ENCODE assay signal across 13 mouse cellular contexts in genomic region chr6:127684981-127685380, GRCm38 (mm10).
A peak's percentile ranks its signal among the peaks of the same experiment; 100 is the strongest.
DNase-seq lines count a peak whose midpoint lies in the region; ATAC-seq and TF ChIP-seq lines count a peak whose summit lies in the region.
"Had no signal": no experiment of that assay in that cellular context is flagged by ENCODE, and none has a peak within 500 bp of the region (broad histone marks: within the 10 kb centered on the region; RNA-seq: fewer than 3 reads in every experiment).

No protein-coding gene starts in this region.

- no peak for TF ChIP-seq POLR2A in cerebellum, adult 2 months (IDR thresholded peaks at IDR 0.05; ENCODE audit: borderline replicate concordance, insufficient read depth, low read length)

- H3K4me2 ChIP-seq in midbrain, embryonic 12.5 days (replicated peaks), result no peak overlapping the region
- H3K4me2 ChIP-seq in midbrain, embryonic 11.5 days, result no peak overlapping the region
- H3K4me2 ChIP-seq in hindbrain, embryonic 14.5 days (replicated peaks), result no peak overlapping the region
- H3K4me2 ChIP-seq in stomach, postnatal 0 days (replicated peaks; ENCODE audit: low read depth), result no peak overlapping the region
- H3K4me2 ChIP-seq: liver, embryonic 15.5 days had no signal

- TF ChIP-seq EP300 in stomach, postnatal 0 days (optimal IDR thresholded peaks at IDR 0.05), result no peak

- H3K27me3 ChIP-seq in cerebellum, adult 2 months (ENCODE audit: control insufficient read depth, insufficient read depth, low read length), result no peaks in the 10 kb centered on the region
- no peaks in the 10 kb centered on the region for H3K27me3 ChIP-seq in midbrain, embryonic 12.5 days
- no peaks in the 10 kb centered on the region for H3K27me3 ChIP-seq in midbrain, embryonic 11.5 days (ENCODE audit: control insufficient read depth, insufficient read depth, low read length)
- no peaks in the 10 kb centered on the region for H3K27me3 ChIP-seq in hindbrain, embryonic 14.5 days (ENCODE audit: control insufficient read depth, insufficient read depth, low read length)
- H3K27me3 ChIP-seq in stomach, postnatal 0 days (ENCODE audit: control insufficient read depth, insufficient read depth, low read length), result no peaks in the 10 kb centered on the region
- H3K27me3 ChIP-seq: liver, embryonic 15.5 days had no signal

- H3K4me3 ChIP-seq in cerebellum, adult 2 months (replicated peaks; ENCODE audit: insufficient read depth, low read depth, low read length), result no peak overlapping the region
- no peak overlapping the region for H3K4me3 ChIP-seq in midbrain, embryonic 12.5 days
- H3K4me3 ChIP-seq in midbrain, embryonic 11.5 days (ENCODE audit: low read depth, low read length), result no peak overlapping the region
- no peak overlapping the region for H3K4me3 ChIP-seq in hindbrain, embryonic 14.5 days (replicated peaks; ENCODE audit: low read length)
- H3K4me3 ChIP-seq in stomach, postnatal 0 days (ENCODE audit: low read depth, low read length), result no peak overlapping the region
- H3K4me3 ChIP-seq: heart, adult 2 months; liver, embryonic 15.5 days had no signal

- 28% methylated on average over 4 of the region's 4 CpGs for WGBS in cerebellum, adult 2 months
- WGBS in midbrain, embryonic 12.5 days, result 62% methylated on average over 4 of the region's 4 CpGs
- 74% methylated on average over 4 of the region's 4 CpGs for WGBS in midbrain, embryonic 11.5 days
- WGBS in hindbrain, embryonic 14.5 days, result 22% methylated on average over 4 of the region's 4 CpGs
- WGBS in stomach, postnatal 0 days, result 85% methylated on average over 4 of the region's 4 CpGs

- peak; percentile 54; the same call in 1 of the 2 replicates for ATAC-seq in midbrain, embryonic 12.5 days (ENCODE audit: low FRiP score, low read depth)
- ATAC-seq in midbrain, embryonic 11.5 days (ENCODE audit: low FRiP score), result no peak
- peak; percentile 64 for ATAC-seq in hindbrain, embryonic 14.5 days (ENCODE audit: low FRiP score)
- no peak for ATAC-seq in stomach, postnatal 0 days (ENCODE audit: low FRiP score, low TSS enrichment)

- TF ChIP-seq CTCF in cerebellum, adult 2 months (IDR thresholded peaks at IDR 0.05; ENCODE audit: borderline replicate concordance, insufficient read depth, low read depth, low read length), result no peak
- no peak for TF ChIP-seq CTCF in stomach, postnatal 0 days (IDR thresholded peaks at IDR 0.05; ENCODE audit: low read depth)

- no peaks in the 10 kb centered on the region for H3K9me3 ChIP-seq in midbrain, embryonic 12.5 days
- H3K9me3 ChIP-seq in midbrain, embryonic 11.5 days (ENCODE audit: control insufficient read depth, low read length), result no peaks in the 10 kb centered on the region
- H3K9me3 ChIP-seq in hindbrain, embryonic 14.5 days (ENCODE audit: control insufficient read depth, low read length), result no peaks in the 10 kb centered on the region
- no peaks in the 10 kb centered on the region for H3K9me3 ChIP-seq in stomach, postnatal 0 days (ENCODE audit: control insufficient read depth, low read length)
- H3K9me3 ChIP-seq: liver, embryonic 15.5 days had no signal

- DNase-seq in cerebellum, postnatal 14 days, result peak; percentile 23 to 24
- no peak for DNase-seq in cerebellum, adult 2 months
- no peak for DNase-seq in midbrain, embryonic 11.5 days (ENCODE audit: low spot score, missing footprints)
- DNase-seq in hindbrain, embryonic 14.5 days (ENCODE audit: low spot score), result peak; percentile 71
- DNase-seq in retina, embryonic 14.5 days (ENCODE audit: low spot score), result peak; percentile 50
- DNase-seq in frontal cortex, postnatal 14 days (ENCODE audit: low spot score in 2 of 2), result no peak
- no peak for DNase-seq in stomach, postnatal 0 days (ENCODE audit: low spot score)
- DNase-seq: cerebellum, postnatal 36 days; heart, postnatal 4 days had no signal

- no peaks in the 10 kb centered on the region for H3K4me1 ChIP-seq in cerebellum, adult 2 months (ENCODE audit: control insufficient read depth, insufficient read depth, low read length)
- 0 out of 2 replicates have a peak, but pooled peaks cover 6% of the 10 kb centered on the region for H3K4me1 ChIP-seq in midbrain, embryonic 12.5 days
- H3K4me1 ChIP-seq in midbrain, embryonic 11.5 days (ENCODE audit: control insufficient read depth, insufficient read depth, low read length), result no peaks in the 10 kb centered on the region
- H3K4me1 ChIP-seq in hindbrain, embryonic 14.5 days (replicated peaks; ENCODE audit: control insufficient read depth, insufficient read depth, low read length), result peaks cover 21% of the 10 kb centered on the region
- H3K4me1 ChIP-seq in stomach, postnatal 0 days (replicated peaks; ENCODE audit: control insufficient read depth, insufficient read depth), result no peaks in the 10 kb centered on the region
- H3K4me1 ChIP-seq: liver, embryonic 15.5 days had no signal

- no peaks in the 10 kb centered on the region for H3K36me3 ChIP-seq in midbrain, embryonic 12.5 days
- no peaks in the 10 kb centered on the region for H3K36me3 ChIP-seq in midbrain, embryonic 11.5 days (ENCODE audit: control insufficient read depth, insufficient read depth, low read length)
- no peaks in the 10 kb centered on the region; the same call in 1 of the 2 replicates for H3K36me3 ChIP-seq in hindbrain, embryonic 14.5 days (replicated peaks; ENCODE audit: control insufficient read depth, insufficient read depth)
- H3K36me3 ChIP-seq in stomach, postnatal 0 days (ENCODE audit: control insufficient read depth, insufficient read depth, low read length), result no peaks in the 10 kb centered on the region
- H3K36me3 ChIP-seq: G1E; liver, embryonic 15.5 days had no signal

- no peak overlapping the region for H3K9ac ChIP-seq in midbrain, embryonic 12.5 days (replicated peaks)
- no peak overlapping the region for H3K9ac ChIP-seq in midbrain, embryonic 11.5 days (ENCODE audit: low read length)
- no peak overlapping the region for H3K9ac ChIP-seq in hindbrain, embryonic 14.5 days
- H3K9ac ChIP-seq in stomach, postnatal 0 days (ENCODE audit: low read length), result no peak overlapping the region
- H3K9ac ChIP-seq: liver, embryonic 15.5 days had no signal

- no peak overlapping the region for H3K27ac ChIP-seq in cerebellum, adult 2 months (ENCODE audit: insufficient read depth, low read length)
- H3K27ac ChIP-seq in midbrain, embryonic 12.5 days (replicated peaks), result no peak overlapping the region
- no peak overlapping the region for H3K27ac ChIP-seq in midbrain, embryonic 11.5 days (ENCODE audit: low read depth, low read length)
- peak overlapping the region; percentile 47; the same call in 1 of the 2 replicates for H3K27ac ChIP-seq in hindbrain, embryonic 14.5 days
- no peak overlapping the region for H3K27ac ChIP-seq in stomach, postnatal 0 days (replicated peaks)
- H3K27ac ChIP-seq: heart, adult 2 months; liver, embryonic 15.5 days had no signal

Comparison
In these comparisons a context has a peak if more than half of its experiments do, and no peak if none do; other contexts are left out.
1. DNase-seq: peak in cerebellum, postnatal 14 days (2 of 2), hindbrain, embryonic 14.5 days (single experiment) and retina, embryonic 14.5 days (single experiment); none in cerebellum, adult 2 months (0 of 2), midbrain, embryonic 11.5 days (single experiment), frontal cortex, postnatal 14 days (0 of 2) and stomach, postnatal 0 days (single experiment).
2. ATAC-seq: peak in midbrain, embryonic 12.5 days (single experiment) and hindbrain, embryonic 14.5 days (single experiment); none in midbrain, embryonic 11.5 days (single experiment) and stomach, postnatal 0 days (single experiment).